Mouse (Mus musculus) lung, postnatal 4 days (tissue): ENCODE measurements around the gene Pnpla7.
A peak's percentile ranks its signal among the peaks of the same experiment; 100 is the strongest.
"Not testable (repeated sequence)": the region's sequence is repeated elsewhere in the genome, so short reads cannot be mapped to it uniquely, and the experiment has no call there.

ENCODE experiments used
- DNase-seq, 2 experiments: peaks; one replicate each; pipeline ENCODE4 v3.0.0; 2021

Pnpla7 gene

DNA sequence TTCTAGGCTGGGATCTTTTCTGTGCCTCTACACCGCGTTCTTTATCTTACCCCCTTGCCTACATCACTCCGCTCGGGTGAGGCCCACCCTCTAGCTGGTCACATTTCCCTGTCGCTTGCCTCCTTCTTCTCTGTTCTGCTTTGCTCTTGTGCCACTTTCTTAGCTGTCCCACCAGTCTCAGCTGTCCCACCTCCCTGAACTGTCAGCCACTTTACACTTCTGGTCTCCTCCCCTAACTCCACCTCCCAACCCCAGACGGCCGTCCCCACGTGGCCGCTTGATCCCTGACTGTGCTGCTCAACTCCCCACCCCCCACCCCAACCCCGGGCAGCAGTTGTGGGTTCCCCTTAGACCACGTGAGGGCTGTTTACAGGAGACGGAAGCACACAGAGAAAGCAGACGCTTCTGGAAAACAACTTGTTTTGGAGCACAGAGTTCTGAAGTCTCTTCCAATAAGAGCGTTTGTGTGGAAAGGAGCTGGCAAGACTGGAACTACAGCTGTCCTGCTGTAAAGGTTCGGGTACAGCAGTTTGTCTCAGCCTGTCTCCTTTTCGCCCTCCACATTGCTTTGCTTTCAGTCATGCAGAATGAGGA is at the start of gene Pnpla7:
Gene Pnpla7, plus strand, starts transcription at position 330 of the 594 bp plus-strand sequence.
- peak; percentile 88 to 90 for DNase-seq

DNA sequence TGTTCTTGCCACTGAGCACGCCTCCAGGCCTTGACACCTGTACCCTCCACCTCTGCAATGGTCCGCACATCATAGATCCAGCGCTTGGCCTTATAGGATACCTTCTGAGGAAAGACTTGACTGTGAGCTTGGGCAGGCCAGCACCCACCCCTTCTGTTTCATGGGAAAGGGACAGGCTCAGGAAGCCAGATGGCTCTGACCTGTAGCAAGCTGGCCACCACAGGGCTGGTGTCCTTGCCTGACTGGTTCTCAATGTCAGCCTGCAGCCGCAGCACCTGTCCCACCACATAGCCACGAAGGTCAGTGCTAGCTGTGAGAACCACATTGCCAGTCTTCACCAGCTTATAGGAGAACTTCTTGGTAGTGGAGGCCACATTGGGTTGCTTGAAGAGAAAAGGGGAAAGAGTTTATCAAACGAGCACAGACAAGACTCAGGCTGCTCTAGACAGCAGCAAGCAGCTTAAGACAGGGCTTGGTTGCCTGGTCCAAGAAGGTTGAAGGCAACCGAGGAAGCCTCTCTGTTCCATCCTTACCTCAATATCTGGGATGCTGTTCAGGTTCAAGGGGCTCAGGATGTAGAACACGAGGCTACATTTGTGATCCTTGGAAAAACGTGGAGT is 49.4 kb upstream of the Pnpla7 start:
- no peak for DNase-seq

DNA sequence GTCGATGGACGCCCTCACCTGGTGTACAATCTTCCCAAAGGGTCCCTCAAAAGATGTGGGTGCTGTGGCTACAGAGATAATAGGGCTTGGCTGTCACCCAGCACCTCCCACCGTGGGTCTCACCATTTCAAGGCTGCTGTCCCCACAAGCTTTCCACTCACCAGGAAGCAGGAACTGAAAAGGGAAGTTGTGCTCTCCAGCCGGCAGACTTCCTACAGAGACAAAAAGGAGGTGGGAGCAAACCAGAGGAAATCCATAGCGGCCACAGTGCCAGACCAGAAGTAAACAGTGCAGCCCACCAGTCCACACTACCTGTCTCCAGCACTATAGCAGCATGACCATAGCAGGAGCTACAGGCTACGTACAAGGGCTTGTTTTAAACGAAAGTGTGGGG is 48.9 kb upstream of the Pnpla7 start:
- DNase-seq, result no peak

DNA sequence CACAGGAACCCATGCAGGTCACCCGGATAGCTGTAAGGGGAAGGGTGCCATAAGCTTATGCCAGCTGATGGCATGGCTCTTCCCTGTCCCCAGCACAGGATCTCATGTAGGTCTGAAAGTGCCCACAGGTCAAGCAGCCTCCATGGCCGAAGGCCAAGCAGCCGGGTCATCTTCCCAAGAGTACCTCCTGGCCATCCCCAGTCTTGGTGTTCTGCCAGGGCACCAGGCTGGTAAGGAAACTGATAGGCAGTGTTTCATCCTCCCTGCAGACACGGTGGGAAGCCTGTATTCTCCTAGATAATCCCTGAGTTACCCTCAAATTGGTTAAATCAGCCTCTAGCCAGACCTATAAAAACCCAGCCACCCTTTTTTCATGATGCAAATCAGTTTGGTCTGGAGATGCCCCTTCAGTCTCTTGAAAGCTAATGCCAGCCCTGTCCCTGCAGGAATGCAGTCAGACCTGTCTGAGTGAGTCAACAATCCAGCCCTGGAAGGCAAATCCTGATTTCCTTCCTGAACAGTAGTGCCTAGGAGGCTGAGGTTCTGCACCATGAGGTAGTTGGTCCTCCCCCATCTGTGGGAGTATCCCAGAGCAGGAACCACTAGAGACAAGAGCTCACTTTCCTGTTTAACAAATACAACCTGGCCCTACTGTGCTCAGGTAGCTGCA is 47.9 kb upstream of the Pnpla7 start:
- peak; percentile 73 to 87 for DNase-seq

DNA sequence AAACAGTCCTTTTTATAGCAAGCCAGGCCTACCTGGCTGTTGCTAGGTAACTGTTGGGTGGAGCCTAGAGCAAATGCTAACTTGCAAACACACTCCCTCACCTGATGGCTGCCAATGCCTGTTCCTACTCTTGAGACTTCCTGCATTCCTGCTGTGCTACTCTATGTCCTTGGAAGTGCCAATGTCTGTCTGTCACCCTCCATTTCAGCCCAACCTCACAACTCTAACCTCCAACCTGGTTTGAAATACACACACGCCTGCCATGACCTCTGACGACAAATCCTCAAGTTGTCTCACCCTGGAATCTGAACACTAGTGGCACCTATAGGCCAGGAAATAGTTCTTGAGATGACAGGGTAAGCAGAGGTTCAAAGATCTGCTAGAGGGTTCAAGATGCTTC is 46.7 kb upstream of the Pnpla7 start:
- DNase-seq, result peak; percentile 44 to 74

DNA sequence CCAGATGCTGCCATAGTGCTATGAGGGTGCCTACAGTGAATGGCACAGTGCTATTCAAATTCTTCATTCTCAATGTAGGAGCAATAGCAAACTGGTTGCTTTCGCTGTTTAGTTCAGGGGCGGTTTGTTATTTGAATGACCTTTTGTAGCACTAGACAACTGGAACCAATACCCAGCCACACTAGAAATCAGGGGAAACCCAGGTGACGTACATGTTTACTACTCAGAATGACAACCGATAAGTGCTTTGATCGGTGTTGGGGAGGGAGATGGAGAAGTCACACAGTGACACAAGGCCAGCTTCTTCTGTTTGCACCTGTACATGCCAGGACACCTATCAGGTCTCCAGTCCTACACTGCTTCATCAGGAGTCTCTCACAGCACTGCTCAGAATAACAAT is 46.2 kb upstream of the Pnpla7 start:
- DNase-seq, result no peak

DNA sequence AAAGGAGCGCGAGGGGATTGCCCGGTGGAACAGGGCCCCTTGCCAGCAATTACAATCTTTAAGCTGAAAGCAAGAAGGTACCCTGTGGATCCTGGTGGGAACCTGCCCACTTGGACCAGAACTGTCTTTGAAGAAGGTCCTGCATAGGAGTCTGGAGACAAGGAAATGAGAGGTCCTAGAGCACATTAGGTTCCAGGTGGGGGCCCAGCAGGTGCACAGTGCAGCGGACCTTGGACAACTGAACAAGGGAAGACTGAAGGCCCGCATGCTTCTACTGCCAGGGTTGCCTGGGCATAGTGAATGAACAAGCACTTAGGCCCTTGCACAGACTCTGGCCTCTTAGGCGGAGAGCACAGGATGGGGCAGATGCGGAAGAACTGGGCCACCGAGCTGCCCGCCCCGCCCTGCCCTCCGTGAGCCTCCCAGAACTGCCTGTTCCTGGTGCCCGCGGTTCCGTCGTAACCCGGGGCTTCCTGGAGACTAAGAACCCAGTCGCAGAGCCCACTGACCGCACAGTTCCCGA is 41.3 kb upstream of the Pnpla7 start:
- no peak for DNase-seq

DNA sequence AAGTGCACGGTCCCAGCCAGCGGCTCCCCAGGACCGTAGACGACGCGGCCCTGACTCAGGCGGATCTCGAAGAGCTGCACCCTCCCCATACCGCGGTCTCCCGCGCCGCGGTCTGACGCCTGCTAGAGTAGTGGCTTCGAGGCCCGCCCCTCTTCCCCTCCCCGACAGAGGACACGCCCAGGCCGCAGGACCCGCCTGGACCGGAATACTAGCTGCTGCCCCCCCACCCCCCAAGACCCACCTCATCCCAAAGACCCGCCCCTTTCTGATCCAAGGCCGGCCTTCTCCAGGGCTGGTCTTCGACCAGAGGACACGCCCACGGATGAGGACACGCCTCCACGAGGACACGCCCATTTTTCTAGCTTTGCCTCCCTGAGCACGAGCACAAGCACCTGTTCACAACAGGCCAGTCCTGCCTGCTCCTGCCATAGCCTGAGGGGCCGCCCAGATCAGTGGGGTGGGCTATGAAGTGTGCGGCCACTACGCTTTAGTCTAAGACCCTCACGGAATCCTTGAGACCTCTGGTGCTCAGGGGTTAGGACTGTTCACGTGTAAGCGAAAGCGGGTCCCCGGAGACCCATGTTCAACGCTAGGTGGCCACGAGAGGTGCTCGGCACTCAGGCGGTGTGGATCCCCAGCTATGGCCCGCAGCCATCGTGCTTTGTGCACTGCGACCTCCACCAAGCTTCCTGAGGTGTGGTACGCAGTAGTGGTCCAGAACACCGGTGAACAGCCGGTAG is 40.6 kb upstream of the Pnpla7 start, which contains the start of gene Arrdc1:
Gene Arrdc1, minus strand, starts transcription at position 196 of the 740 bp plus-strand sequence.
- DNase-seq, result peak; percentile 96

DNA sequence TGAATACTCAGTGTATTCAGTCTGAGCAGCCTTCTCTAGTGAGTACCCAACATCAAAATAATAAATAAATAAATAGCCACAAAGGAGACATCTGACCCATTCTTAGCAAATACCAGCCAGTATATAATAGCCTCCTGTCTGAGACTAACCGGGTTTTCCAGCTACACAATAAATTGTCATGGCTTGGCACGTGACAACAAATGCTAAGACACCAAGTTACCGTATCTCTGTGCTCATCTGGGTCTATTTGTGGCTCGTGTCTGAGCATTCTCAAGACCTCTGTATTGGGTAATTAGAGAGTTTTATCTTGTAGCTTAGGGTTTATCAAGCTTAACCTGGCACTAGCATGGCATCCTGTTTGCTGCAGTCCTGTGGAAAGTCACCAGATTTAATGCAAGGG is 33.7 kb upstream of the Pnpla7 start:
- no peak for DNase-seq

DNA sequence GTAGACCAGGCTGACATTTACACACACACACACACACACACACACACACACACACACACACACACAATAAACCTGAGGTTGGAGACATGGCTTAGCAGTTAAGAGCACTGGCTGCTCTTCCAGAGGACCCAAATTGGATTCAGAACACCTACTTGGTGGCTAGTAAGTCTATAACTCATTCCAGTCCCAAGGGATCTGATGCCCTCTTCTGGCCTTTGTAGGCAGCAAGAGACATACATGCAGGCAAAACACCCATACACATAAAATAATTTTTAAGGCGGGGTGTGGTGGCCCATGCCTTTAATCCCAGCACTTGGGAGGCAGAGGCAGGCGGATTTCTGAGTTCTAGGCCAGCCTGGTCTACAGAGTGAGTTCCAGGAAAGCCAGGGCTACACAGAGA is 31.5 kb upstream of the Pnpla7 start:
- DNase-seq, result peak in 1 of 2 experiments; percentile 57

DNA sequence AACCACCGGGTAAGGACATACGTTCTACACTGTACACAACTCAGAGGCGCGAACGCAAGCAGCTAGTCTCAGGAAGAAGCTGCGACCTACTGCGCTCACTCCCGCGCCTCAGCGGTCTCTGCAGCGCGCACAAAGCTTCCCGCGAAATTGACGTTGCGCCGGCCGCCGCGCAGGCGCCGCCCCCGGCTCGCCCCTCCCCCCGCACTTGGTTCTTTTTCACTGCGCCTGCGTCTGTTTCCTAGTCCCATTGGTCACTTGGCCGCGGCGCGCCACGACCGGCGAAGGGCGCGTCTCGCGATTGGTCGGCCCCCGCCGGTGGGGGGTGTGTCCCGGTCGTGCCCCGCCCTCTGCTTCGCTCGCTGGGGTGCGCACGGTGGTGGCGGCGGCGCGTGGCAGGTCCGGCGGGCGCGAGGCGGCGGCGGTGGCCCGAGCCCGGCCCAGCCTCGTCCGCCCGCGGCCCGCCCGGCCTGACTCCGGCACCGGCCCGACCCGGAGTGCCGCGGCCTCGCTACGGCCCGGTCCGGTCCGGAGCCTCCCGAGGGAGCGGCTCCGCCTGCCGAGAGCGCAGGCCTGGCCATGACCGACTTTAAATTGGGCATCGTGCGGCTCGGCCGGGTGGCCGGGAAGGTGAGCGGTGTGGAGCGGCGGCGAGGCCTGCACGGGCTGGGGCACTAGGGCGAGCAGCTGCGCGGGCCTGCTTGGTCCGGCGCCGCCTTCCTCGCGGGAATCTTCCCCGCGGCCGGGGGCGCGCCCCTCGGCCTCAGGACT is 26.2 kb upstream of the Pnpla7 start, which contains the start of gene Zmynd19:
Gene Zmynd19, plus strand, starts transcription at position 372 of the 768 bp plus-strand sequence.
- DNase-seq, result peak; percentile 99

DNA sequence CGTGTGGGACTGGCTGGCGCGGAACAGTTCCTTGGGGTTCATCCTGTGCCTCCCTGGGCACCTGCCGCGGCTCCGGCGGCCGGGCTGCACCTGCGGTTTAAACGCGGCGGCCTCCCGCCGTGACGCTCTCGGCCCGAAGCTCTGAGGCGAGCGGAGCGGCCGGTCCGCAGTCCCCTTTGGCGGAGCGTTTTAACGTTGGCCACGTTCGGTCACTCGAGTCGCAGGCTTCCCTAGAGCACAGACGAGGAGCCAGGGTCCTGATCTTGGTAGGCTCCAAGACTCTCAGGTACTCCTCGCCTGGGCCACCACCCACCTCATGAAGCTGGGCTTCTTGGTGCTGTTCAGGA is 25.7 kb upstream of the Pnpla7 start:
- DNase-seq, result no peak

DNA sequence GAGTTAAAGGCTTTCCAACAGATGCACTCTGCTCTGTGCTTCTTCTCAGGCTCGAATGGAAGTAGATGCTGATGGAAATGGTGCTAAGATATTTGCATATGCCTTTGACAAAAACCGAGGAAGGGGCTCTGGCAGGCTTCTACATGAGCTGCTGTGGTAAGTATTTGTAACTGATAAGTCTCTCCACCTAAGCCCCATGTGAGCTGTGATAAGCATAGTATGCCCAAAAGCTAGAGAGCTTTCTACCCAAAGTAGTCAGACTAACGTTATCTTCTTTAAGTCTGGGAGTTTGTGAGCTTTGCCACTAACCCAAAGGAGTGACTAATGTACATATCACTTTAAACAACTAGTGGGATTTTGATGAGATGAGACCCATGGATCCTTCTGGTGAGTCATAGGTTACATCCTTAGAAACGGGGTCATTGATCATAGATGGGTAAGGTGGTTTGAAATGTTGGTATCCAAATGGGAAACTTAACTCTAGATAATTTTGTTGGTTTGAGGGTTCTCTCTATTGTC is 23.2 kb upstream of the Pnpla7 start:
- no peak for DNase-seq

DNA sequence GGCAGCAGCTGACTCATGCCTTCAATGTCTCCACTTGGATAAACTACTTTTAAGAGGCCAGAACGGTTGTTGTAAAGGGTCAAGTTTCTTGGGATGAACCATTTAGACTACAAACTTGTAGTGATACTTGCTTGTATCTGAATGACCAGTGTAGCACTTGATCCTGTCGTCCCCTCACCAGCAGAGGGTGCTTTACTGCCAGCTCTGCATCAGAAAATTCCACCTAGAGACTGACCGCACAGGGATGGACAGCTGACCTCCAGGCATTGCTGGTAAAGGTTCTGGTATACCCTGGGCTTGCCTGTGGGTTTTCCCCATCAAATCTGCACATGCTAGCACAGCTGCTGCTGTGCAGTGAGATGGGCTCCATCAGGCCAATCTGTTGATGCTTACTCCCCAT is 14.9 kb upstream of the Pnpla7 start:
- DNase-seq, result peak; percentile 30 to 52

DNA sequence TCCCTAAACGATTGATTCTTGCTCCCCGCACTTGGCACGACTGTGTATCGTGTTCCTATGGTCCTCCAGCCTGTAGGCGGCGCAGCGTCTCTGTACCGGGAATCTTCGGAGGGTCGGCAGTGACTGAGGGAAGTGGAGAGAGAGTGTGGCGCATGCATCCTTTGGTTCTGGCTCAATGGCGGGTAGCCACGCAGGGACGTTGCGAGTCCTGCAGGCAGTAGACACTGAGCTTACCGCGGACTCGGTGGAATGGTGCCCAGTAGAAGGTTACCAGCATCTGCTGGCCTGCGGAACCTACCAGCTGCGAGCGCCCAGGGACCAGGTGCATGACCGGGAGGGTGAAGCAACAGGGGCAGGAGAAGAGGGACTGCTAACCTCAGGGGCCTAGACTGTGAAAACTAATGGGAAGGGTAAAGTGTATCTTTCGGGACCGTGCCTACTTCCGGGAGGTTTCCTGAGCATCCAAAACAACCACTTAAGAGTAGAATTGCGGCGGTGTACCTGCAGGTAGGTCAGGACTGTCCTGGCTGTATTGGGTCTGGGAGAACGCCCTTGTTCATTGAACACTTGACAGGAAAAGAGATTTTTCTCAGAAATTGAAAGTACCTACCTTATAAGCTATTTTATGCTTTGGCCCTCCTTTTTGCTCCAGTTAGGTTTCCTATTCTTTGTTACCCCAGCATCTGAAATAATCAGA is 13.4 kb upstream of the Pnpla7 start, which contains the start of gene Dph7:
Gene Dph7, plus strand, starts transcription at position 97 of the 697 bp plus-strand sequence.
- DNase-seq, result peak; percentile 85 to 90

DNA sequence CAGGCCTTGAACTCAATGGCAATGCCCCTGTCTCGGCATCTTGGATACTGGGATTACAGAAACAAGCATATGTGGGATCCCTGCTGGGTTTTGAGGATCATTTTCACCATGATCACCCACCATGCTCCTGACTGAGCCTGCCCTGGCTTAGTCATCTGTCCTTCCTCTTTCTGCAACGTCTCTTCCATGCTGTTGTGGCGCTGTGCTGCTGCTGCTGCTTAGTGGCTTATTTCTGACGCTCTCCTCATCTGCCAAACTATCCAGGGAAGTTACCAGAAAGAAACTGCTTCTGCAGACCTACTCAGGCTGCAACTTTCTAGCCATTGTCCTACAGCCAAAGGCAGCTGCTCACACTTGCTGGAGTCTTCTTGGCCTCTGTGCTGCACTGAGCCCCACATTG is 5.4 kb upstream of the Pnpla7 start:
- no peak for DNase-seq

DNA sequence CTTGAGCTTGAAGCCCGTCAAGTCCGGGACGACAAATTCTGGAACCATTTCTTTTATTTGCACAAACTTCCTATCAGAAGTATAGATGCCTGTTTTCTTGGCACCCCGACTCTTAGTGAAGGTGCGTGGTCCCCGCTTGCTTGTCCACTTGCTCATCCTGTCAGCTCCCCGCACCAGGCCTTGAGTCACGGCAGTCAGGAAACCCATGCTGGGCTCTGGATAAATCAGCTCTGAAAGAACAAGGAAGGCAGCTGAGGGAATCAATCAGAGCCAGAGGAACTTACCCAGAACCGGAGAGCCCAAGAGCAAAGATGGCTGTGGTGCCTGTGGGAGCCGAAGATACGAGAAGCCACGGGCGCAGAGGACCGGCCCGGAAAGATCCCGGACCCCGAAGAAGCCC is 1.4 kb upstream of the Pnpla7 start:
- not testable (repeated sequence) for DNase-seq

DNA sequence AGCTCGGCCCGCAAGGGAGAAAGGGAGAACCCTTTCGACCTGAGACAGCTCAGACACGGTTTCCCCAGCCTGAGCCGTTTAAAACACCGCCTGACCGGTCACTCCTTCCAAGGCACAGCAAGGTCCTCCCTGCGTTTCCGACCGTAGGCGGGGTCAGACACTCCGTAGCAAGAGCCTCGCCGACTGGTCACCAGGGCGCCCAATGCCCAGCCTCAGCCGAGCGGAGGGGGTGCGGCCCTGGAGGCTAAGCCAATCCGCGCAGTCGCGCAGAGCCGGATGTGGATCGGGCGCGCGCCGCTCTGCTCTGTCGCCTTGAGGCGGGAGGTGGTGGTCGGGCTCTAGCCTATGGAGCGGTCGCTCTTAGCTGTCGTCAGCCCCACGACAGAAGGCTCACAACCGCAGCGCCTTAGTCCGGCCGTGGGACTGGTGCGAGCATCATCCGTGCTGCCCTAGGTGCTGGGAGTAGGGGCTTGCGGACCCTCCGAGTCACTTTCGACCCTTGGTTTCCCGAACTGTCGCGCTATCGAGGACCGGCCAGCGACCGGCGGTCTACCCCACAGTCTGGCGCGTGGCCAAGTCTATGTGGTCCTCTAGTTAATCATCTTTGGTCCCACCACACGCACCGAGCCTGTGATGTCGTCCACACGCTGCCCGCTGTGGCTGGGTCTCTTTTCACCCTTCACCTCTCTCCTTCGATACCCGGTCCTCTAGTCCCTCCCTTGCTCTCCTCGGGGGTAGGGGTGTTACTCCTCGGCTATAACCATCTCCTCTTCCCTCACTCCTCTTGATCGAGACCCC is 728 bp upstream of the Pnpla7 start, which contains the start of gene Mrpl41:
Gene Mrpl41, minus strand, starts transcription at position 193 of the 798 bp plus-strand sequence.
- DNase-seq, result peak; percentile 97 to 99

DNA sequence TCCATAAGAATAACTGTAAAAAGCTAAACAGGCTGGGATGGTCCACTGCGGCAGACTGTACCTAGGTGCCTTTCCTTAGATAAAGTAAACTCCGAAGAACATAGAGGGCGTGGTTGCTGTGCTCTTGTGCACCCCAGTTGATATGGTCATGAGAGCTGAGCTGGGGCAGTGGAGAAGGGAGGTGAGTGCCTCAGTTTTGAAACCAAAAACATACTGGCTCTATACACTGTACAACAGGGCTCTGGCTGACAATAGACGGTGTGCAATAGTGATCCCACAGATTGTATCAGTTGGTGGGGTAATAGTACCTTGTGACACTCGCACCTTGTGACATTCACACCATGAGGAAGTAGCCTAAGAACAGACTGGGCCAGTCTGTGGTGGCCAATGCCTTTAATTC is 1.1 kb downstream of the Pnpla7 start:
- peak in 1 of 2 experiments; percentile 26 for DNase-seq

DNA sequence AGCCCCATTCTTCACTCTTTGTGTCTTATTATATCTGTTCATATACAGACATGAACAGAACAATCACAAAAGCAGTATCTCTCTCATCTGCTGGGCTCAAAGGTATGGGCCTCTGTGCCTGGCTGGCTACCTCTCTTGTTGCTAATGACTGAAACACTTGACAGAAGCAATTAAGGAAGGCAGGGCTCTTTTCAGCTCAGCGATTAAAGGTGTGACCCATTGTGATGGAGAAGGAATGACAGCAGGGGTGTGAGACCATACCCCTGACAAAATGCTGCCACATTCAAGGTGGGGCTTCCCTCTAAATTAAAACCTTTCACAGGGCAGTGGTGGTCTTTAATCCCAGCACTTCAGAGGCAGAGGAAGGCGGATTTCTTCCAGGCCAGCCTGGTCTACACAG is 11.9 kb downstream of the Pnpla7 start:
- no peak for DNase-seq

DNA sequence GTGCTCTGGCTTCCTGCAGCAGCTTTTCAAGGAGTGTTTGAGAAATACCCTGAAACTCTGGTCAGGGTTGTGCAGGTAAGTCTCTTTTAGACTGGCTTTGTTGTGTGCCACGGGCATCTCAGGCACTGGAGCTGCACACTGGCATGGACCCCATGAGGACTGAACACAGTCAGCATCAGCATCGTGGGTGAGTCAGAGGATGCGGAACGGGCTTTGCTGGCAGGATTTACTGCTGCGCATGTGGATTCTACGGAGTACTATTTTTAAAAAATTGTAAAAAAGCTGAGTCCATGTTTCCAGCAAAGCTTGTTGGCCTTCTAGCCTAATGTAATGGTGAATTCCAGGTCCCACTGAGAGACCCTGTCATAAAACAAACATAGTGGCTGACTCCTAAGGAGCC is 19.5 kb downstream of the Pnpla7 start:
- DNase-seq, result no peak
